Mouse (Mus musculus): ENCODE results near the gene Lrrc26.

- TF ChIP-seq POLR2A (IDR thresholded peaks at IDR 0.05; ENCODE audit: low read depth, low read length) = no peak
- TF ChIP-seq CTCF (IDR thresholded peaks at IDR 0.05; ENCODE audit: extremely low read depth, insufficient read length, insufficient replicate concordance, low read depth, low read length) = no peak
Measured at GRCm38 (mm10) chr2:25318971-25319773, 29.5 kb downstream of the Lrrc26 start, which contains the start of gene Grin1.
